ENCODE assay signal across 15 mouse cellular contexts in the genomic region with DNA sequence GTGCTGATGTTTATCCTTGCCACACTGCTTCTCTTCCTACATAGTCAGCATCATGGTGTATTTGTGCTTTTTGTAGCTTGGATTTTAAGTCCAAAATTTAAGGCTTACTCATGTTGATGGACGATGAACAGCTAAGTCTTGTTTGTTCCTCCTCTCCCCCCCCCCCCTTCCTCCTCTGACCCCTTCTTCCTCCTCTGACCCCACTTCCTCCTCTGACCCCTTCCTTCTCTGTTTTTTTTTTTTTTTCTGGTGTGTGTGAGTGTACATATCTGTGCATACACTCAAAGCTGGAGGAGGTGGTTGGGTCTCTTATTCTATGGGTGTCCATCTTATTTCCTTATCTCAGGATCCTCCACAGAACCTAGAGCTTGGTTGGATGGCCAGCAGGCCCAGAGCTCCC.
"Had no signal": no experiment of that assay in that cellular context is flagged by ENCODE, and none has a peak within 500 bp of the region (broad histone marks: within the 10 kb centered on the region; RNA-seq: fewer than 3 reads in every experiment).

No protein-coding gene starts in this region.

- DNase-seq: gastrocnemius, postnatal 14 days; gastrocnemius, postnatal 36 days; heart, adult 18-20 months; heart, postnatal 10 days; heart, postnatal 4 days; kidney, adult 18-20 months; kidney, adult 8-10 months; kidney, postnatal 10 days; kidney, postnatal 25 days; kidney, postnatal 4 days; liver had no signal

- ATAC-seq: hindbrain, embryonic 16.5 days; inflammation-experienced regulatory T-cells, adult 6 months; intestine, embryonic 15.5 days; intestine, postnatal 0 days had no signal
